Mouse (Mus musculus): ENCODE data around the gene Gm43518.
A peak's percentile ranks its signal among the peaks of the same experiment; 100 is the strongest.

- peak; percentile 99 for TF ChIP-seq POLR2A (IDR thresholded peaks at IDR 0.05; ENCODE audit: control insufficient read depth, low read depth, low read length)
- TF ChIP-seq CTCF (IDR thresholded peaks at IDR 0.05; ENCODE audit: control insufficient read depth, insufficient read depth, insufficient replicate concordance, low read depth, low read length), result no peak
Observed at GRCm38 (mm10) chr5:123930508-123930989, 3.3 kb downstream of the Gm43518 start, which contains the start of gene Ccdc62.
